Mouse (Mus musculus) cerebellum, adult 9-10 months (tissue): Measurements from ENCODE around the gene Gdpgp1.
A peak's percentile ranks its signal among the peaks of the same experiment; 100 is the strongest.

Experiments used
- DNase-seq: peaks from one replicate; pipeline ENCODE4 v3.0.0; 2022

The Gdpgp1 gene

DNA sequence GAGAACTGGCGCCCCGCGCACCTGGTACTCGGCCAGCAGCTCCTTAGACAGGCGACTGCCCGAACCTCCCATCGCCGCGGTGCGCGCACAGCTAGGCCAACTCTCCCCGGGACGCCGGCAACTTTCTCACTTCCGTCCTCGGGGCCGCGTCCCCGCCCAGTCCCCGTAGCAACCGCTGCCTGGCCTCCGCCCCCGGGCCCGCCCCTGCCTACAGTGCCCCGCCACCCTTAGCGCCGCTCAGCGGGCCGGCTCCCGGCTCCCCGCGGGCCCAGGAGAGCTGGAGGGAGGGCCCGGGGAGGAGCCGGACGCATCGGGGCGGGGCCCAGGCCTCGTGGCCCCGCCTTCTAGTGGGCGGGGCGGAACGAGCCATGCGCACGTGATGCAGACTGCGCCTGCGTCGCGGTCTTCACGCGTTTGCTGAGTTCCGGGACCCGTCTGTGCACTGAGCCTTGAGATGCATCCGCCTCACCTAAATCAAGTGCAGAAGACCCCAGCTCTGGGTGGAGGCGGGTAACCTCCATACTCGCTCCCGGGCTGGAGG lies at the start of gene Gdpgp1, which contains the start of gene Cib1:
Gene Gdpgp1, plus strand, starts transcription at position 377 of the 541 bp plus-strand sequence.
Gene Cib1, minus strand, starts transcription at position 325 of the 541 bp plus-strand sequence.
- peak; percentile 92 for DNase-seq

DNA sequence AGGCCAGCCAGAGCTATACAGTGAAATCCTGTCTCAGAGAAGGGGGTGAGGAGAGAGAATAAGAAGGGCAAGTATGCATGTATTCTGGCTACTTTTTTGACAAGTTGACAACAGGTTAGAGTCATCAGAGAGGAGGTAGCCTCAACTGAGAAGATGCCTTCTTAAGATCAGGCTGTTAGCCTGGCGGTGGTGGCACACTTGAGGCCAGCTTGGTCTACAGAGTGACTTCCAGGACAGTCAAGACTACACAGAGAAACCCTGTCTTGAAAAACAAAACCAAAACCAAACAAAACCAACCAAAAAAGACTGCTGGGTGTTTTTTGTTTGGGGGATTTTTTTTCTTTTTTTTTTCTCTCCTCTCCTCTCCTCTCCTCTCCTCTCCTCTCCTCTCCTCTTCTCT lies 49.2 kb upstream of the Gdpgp1 start:
- DNase-seq, result no peak

DNA sequence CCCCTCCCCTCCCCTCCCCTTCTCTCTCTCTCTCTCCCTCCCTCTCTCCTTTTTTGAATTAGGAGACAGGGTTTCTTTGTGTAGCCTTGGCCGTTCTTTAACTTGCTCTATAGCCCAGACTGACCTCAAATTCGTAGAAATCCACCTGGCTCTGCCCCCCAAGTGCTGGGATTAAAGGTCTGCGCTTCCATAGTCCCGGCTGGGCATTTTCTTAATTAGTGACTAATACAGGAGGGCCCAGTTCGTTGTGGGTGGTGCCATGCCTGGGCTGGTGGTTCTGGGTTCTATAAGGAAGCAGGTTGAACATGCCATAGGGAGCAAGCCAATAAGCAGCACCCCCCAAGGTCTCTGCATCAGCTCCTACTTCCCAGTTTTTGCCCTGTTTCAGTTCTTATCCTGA lies 48.7 kb upstream of the Gdpgp1 start:
- no peak for DNase-seq

DNA sequence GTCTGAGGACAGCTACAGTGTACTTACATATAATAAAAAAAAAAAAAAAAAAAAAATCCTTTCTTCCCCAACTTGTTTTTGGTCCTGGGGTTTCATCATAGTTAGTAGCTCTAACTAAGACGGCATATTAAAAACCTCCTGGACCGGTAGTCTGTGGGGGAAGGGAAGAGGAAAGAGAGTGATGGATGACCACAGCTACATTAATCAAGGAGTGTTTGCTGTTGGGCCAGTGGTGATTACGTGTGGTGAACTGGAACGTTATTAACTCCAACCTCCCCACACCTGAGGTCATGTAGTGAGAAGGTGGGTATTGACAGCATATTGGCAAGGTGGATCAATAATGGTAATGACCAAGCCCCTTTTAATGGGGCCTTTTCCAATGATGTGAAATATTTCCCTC lies 48.1 kb upstream of the Gdpgp1 start:
- no peak for DNase-seq

DNA sequence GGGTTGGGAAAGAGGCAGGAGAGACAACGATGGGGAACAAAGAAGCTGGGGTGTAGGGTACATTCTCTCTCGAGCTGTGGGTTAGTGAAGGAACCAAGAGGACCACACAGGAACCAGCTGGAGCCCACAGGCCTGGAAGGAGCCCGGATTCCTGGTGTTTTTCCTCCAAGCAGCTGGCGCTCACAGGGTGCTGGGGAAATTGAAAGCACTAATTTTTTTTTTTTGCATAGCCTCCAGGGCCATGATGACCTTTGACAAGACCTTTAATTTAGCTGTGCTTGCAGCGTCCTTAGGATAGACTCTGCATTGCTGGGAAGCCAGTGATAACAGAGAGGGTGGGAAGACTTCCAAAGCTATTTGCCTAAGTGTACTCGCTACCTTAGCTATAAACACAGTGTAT lies 47.7 kb upstream of the Gdpgp1 start:
- no peak for DNase-seq

DNA sequence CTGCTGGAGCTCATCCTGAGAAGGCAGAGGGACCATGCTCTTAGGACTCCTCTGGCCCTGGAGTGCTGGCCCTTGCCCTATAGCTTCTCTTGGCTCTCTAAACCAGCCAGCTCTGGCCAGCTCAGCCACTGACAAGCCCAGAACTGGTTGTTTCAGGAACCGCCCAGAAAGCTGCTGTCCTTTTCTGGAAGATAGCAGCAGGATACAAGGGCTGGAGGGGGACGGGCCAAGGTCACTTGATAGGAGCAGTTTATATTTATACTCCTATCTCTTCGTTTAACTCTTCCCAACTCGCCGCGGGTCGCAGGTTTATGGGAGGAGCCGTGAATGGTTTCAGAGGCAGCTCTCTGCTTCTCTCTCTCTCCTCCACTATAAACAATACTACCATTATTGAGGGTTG lies 46.6 kb upstream of the Gdpgp1 start:
- DNase-seq, result peak; percentile 39

DNA sequence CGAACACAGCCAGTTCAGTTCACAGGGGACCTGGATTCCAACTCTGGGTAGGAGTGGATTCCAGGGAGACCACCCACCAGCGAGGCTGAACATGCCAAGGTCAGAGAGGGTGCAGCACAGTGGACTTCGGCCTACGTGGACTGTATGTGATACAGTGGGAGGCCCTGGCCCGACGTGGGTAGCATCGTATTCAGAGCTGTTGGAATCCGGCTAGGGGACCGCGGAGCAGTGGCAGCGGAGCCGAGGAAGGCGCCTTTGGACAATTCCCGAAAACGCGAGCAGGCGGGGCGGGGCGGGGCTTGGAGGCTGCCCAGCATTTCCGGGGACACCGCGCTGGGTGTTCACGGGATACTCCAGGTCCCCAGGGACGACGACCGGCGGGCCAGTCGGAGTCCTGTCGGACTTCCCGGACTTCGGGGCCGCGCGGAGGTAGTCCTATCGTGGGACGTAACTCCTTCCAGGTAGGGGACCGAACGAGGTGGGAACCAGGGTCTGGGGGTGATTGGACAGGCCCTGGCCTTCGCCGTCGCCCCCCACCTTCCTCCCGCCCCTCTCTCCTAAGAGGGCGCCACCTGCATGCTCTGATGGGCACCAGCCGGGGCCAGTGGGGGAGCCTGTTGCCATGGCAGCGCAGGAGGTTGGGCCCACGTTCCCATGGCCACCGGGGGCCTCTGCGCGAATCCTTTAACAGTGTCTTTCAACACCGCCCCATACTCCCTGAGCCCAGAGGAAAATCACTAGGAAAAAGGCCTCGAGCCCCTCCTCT lies 46.0 kb upstream of the Gdpgp1 start, which contains the start of gene Sema4b:
Gene Sema4b, plus strand, starts transcription at position 311 of the 766 bp plus-strand sequence.
- DNase-seq, result peak; percentile 86

DNA sequence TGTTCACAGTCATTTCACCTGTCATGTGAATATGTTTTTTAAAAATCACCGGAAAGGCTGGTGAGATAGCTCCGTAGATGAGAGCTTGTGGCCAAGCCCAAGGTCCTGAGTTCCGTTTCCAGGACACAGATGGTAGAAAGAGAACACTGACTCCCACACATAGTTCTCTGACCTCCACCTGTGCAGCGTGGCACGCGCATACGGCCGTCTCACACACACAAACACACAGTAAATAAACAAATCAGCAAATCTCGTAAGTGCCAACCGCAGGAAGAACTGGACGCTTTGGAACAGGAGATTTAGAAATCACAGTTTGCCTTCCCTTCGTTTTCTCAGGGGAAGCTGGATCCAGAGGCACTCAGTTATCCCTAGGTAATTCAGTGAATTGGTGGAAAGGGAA lies 45.2 kb upstream of the Gdpgp1 start:
- DNase-seq, result peak; percentile 46

DNA sequence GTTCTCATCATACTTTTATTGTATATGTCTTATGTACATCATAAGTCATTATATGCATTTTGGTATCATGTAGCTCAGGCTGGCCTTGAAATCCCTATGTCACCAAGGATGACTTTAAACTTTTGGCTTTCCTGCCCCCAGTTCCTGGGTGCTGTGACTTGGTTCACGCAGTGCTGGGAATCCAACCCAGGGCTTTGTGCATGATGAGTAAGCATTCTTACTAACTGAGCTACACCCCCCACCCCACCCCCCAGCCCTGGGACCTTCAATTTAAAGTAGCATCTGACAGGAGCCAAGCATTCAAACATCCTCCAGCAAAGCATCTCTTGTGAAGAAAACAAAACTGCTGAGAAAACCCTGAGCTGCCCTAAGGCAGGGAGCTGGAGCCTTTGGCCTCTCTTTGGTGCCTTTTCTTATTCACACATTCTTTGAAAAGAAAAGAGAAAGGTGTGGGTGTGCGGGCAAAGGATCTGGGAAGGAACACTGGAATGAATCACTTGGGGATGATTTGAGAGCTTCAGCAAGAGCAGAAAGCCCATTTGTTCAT lies 44.0 kb upstream of the Gdpgp1 start:
- no peak for DNase-seq

DNA sequence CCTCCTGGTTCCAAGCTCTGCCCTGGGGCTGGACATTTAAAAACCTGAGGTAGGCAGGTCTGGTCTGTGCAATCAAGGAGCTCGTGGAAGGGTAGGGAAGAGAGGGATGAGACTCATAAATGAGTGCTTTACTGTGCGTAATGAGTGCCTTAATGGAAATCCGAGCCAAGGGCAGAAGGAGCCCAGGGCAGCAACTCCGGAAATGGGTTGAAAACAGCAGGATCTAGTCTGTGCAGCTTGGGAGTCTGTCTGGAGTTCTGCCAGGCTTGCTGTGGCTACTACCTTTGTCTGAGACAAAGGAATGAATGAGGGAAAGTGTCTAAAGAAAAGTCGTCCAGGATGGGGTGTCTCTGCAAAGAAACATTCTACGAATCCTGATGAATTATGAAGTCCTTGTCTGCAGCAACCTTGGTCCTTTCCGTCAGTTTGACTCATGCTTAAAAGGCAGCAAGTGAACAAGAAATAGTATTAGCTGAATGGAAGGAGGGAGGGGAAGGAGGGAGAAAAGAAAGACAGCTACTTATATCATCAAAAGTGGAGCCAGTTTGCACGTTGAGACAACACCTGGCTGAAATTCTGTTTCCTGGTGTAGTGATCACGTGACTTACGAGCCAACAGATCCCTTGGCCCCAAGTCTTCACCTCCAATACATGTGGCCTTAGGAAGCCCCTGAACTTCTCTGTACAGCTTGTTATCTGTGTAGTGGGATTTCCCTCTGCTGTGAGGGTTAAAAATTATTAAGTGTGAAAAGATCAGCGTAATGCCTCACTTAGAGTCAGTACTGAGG lies 43.3 kb upstream of the Gdpgp1 start:
- DNase-seq, result no peak

DNA sequence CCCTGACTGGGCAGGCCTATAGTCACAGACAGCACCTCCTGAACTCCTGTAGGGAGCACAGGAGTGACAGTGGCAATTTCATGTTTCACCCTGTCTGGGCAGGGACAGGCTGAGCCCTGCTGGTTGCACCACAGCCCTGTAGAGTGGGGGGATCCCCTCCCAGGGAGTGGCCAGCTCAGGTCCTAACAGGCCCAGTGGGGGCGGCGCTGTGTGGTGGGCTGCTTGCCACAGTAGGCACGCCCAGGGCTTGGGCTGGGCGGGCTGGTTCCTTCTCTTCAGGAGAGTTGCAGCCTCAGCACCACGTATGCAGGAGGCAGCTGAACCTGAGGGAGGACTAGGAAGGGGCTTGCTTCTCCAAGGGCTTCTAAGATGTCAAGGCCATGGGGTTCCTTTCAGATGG lies 41.2 kb upstream of the Gdpgp1 start:
- DNase-seq, result no peak

DNA sequence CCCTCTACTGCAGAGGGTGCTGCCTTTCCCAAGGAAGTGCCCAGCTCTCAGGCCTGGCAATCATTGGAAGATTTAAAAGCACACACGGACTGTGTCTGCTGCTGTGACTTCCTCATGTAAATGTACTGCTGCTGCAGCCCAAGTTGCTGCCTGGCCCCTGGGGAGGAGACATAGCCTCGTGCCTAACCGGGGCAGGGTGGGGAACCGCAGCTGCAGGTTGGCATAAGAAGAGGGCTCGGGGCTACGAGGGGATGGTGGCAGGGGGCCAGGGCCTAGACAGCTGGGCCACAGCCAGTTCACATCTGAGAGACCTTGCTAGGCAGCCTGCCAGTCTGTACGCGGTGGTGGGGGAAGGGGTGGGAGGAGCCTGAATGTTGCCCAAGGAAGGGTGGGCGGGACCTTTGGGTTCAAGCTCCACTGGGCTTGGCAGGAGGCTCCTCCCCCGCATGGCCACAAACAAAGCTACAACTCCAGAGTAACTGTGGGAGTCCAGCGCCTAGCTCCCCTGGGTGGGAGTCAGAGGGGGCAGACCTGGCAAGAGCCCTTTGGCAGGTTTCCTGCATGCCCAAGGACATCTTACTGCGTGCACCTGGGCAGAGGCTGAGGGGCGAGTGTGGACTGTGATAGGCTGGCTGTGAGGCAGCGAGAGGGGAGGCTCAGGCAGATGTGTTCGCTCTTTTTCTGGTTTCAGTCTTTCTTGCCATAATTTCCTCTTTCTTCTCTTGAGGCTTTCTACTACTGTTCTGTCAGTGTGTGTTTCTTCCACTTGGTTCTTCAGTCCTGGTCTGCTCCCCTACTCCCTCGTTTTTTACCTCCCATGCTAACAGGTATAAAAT lies 40.2 kb upstream of the Gdpgp1 start:
- no peak for DNase-seq

DNA sequence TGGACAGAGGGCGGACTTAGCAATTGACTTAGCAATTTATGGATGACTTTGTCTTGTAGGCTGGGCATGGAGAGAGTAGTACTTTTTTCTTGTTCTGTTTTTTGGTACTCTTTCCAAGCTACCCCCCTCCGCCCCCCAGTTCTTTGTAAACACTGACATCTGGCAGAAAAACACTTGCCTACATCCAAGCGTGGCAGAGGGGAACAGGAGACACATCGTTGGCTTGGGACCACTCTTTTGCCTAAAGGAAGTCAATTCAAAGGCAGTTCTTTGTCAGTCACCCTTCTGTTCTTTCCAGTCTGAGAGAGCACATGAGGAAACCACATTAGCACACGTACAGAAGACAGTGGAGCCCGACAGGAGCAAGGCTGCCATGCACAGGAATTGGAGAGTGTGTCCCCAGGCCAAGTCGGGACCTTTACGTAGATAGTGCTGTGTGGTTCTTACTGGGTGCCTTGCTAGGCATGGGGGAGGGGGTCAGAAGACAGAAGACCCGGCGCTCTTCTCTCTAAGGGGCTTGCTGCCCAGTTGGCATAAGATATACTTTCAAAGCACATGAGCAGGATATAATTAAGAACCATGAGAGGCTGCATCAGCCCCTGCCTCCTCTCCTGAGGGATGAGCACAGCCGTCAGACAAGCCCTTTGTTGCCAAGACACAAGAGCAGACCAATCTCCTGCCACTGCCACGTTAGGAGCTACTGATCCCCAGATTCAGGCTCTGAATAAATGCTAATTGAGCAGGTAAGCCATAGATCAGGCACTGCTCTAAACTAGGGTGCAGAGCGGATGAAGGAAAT lies 38.5 kb upstream of the Gdpgp1 start:
- no peak for DNase-seq

DNA sequence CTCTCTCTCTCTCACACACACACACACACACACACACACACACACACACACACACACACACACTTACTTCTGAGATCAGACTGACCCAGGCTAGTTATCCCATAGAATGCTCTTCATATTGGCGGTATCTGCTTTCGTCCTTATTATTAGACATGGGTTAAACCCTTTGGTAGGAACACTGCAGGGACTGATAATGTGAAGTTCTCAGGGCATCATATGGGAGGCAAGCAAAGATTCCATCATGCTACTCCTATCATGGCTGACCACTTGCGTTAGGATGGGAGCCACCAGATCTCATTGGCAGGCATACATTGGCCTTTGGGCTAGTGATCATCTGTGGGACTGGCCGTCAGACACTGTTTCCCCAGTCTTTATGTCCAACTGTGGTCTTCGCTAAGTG lies 37.5 kb upstream of the Gdpgp1 start:
- DNase-seq, result no peak

DNA sequence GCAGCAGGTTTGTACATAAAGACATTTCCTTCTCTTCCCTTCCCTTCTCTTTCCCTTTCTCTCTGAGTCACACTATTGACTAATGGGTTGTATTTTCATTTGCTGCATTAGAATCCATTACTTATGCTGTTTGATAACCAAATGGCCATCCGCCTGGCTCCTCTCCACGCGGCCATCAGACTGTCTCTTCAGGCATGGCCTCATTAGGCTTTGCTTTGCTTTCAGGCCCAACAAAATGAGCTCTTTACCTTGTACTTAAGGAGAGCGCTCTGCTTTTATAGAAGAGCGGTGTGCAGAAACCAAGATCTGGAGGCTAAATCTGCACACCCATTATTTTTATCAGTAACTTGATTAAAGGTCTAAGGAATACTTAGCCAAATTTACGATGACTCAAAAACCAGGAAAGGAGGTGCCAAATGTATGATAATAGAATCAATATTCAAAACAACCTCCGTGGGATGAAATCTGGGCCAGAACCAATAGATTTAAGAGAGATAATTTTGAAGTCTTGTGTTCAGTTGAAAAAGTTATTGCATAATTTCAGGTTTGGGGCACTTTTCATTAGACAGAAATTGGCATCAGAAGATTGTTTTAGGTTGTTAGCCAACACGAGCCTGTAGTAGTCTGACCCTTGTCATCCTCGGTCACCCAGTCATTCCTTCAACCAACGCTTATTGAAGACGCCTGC lies 36.9 kb upstream of the Gdpgp1 start:
- DNase-seq, result no peak

DNA sequence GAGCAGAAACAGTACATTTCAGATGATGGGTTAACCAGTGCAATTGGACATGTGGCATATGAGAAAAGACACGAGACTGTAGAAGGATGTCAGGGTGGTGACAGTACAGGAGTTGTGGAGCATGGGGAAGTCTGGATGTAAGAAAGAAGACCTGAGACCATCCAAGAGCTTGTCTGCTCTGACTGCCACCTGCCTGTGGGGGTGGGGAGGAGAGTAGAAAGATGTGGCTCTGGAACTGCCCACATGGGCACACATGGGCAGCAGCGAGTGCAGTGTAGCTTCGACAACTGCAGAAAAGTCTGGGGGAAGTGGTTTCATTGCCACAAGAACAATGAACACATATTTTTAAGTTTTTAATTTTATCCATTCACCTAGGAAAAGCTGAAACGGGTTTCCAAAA lies 35.3 kb upstream of the Gdpgp1 start:
- no peak for DNase-seq

DNA sequence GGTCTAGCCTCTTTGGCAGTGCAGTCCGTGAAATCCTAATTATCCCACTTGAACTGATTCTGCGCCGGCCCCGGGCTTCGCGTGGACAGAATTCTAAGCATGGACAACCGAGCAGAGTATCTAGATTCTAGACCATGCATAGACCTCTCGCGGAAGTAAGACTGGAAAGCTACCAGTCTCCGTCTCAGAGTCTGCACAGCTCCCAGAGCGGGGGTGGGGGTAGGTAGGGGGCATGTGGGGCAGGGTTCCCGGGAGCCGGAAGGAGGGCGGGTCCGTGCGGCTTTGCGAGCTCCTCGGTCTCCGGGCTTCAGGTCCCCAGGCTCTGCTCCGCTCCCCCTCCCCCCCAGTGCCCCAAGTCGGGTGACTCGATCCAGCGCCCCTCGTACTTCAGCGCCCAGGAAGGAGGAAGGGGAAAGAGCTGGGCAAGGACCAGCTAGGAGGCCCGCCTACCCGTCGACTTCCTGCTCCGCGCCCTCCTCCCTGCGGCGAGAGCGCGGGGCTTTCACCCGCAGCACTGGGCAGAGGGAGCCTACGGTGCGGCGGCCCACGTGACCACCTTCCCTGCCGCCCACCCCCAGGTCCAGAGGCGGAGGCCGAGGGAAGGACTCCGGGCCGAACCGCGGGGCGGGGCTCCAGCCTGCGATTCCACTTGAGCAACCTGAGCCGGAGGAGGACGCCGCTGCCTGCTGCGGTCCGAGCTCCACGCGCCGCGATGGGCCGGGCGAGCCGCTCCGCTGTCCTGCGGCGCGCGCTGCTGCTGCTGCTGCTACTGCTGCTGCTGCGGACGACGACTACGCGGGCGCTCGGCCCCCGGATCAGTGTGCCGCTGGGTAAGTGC lies 34.5 kb upstream of the Gdpgp1 start:
- DNase-seq, result peak; percentile 72

DNA sequence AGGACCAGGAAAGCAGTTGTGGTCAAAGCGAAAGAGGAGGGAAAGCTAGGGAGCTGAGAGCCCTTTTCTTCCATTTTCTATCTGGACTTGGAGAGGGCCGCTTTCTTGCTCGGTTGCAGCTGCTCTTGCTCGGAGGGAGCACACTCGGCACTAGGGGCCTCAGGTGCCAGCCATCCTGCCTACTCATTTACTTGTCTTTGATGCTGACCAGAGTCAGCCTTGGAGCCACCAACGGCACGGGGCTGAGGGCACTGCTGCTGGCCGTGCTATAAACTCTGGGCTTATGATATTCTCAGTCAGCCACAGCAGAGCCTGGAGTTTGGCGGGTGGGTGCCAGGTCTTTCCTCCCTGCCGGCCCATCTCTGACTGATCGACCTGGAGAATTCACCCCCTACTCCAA lies 33.8 kb upstream of the Gdpgp1 start:
- DNase-seq, result no peak

DNA sequence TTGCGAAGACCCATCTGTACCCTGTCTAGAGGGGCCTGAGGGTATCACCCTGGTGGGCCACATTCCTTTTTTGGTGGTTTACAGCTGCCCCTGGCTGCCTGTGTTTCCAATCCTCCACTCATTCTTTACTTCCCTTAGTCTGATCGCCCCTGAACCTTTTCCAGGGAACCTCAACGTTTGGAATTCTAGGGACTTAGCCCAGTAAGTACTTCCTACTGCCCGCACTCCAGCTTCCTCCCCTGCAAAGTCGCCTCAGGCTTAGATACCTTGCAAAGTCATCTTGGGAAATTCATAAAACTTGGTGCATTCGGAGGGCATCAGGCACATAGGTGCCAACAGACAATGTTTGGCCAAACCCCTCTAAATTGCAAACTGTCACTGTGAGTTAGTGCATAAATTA lies 33.4 kb upstream of the Gdpgp1 start:
- no peak for DNase-seq
